Mouse (Mus musculus) cortical plate, adult 2 months (tissue): ENCODE measurements around the gene Spdye4c.

Experiments
- CTCF ChIP-seq: fragments of 200-500 bp; IDR thresholded peaks from 2 replicates; pipeline ENCODE4 v1.5.1; 2011; ENCODE audit warnings: mild to moderate bottlenecking, control low read depth, low read length; ENCODE audit not compliant: insufficient read depth; ENCODE audit errors: extremely low read depth
- POLR2A ChIP-seq: fragments of 200-500 bp; IDR thresholded peaks from 2 replicates; pipeline ENCODE4 v1.6.1; 2011; ENCODE audit warnings: mild to moderate bottlenecking, low read length, control low read depth; ENCODE audit not compliant: insufficient read depth; ENCODE audit errors: extremely low read depth

DNA sequence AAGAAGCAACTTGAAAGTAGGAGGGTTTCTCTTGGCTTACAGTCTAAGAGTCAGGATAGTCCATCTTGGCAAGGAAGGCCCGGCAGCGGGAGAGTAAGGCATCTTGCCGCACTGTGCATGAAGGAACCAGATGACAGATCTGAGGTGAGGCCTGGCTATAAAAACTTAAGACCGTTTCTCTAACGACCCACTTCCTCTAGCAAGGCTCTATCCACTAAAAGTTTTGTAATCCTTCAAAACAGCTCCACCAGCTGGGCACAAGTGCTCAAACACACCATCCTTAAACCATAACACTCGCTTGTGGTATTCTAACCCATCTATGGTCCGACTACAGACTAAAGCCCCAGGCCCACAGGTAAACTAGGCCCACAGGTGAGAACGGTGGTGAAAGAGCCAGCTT is 47.5 kb upstream of the Spdye4c start:
- TF ChIP-seq POLR2A (no peak), CTCF (no peak)
